8 mouse cellular contexts compared by ENCODE assay signal in genomic region chr11:112782357-112783121, GRCm38 (mm10). TPM values are rescaled to one million over a fixed set of nuclear protein-coding genes. Genes with fewer than 3 reads are reported as not detected.
DNase-seq lines count a peak whose midpoint lies in the region; ATAC-seq and TF ChIP-seq lines count a peak whose summit lies in the region.

No protein-coding gene starts in this region.

- H3K9me3 ChIP-seq in ES-E14 (ENCODE audit: control insufficient read depth, insufficient read depth, low read depth, low read length): no peaks in the 10 kb centered on the region
- no peaks in the 10 kb centered on the region for H3K9me3 ChIP-seq in hindbrain, embryonic 13.5 days
- H3K9me3 ChIP-seq in limb, embryonic 15.5 days: no peaks in the 10 kb centered on the region
- H3K9me3 ChIP-seq in neural tube, embryonic 12.5 days: no peaks in the 10 kb centered on the region

- no peak for TF ChIP-seq CTCF in embryonic fibroblast, embryonic 13.5 days (IDR thresholded peaks at IDR 0.05; ENCODE audit: borderline replicate concordance, insufficient read depth, low read length)

- peak overlapping the region; percentile 7; the same call in 1 of the 2 replicates for H3K9ac ChIP-seq in ES-E14 (ENCODE audit: insufficient read depth, low read depth, low read length, poor library complexity, severe bottlenecking)
- peak overlapping the region; percentile 84 for H3K9ac ChIP-seq in hindbrain, embryonic 13.5 days
- H3K9ac ChIP-seq in limb, embryonic 15.5 days: peak overlapping the region; percentile 73
- peak overlapping the region; percentile 86 for H3K9ac ChIP-seq in neural tube, embryonic 12.5 days

- peak; percentile 34 for ATAC-seq in hindbrain, embryonic 13.5 days (ENCODE audit: low FRiP score)
- peak; percentile 14 for ATAC-seq in limb, embryonic 15.5 days (ENCODE audit: insufficient number of reproducible peaks, low FRiP score, low TSS enrichment, low read depth)
- ATAC-seq in neural tube, embryonic 12.5 days (ENCODE audit: low FRiP score, low read depth): peak; percentile 44
- no peak for ATAC-seq in erythroid progenitor cell, adult 5-6 weeks (replicated peaks; ENCODE audit: low FRiP score, poor library complexity, severe bottlenecking)

- peaks cover 0 to 8% of the 10 kb centered on the region in 2 experiments; a peak in 1 of 4 replicates for H3K4me1 ChIP-seq in ES-E14 (ENCODE audit: control insufficient read depth in 2 of 2, insufficient read depth in 2 of 2, low read length in 2 of 2, poor library complexity in 1 of 2)
- H3K4me1 ChIP-seq in embryonic fibroblast, embryonic 13.5 days (ENCODE audit: control insufficient read depth, insufficient read depth, low read length): peaks cover 3% of the 10 kb centered on the region; the same call in 1 of the 2 replicates
- peaks cover 65% of the 10 kb centered on the region for H3K4me1 ChIP-seq in hindbrain, embryonic 13.5 days (replicated peaks)
- peaks cover 46% of the 10 kb centered on the region for H3K4me1 ChIP-seq in limb, embryonic 15.5 days
- H3K4me1 ChIP-seq in neural tube, embryonic 12.5 days: peaks cover 36% of the 10 kb centered on the region

- peak overlapping the region; percentile 58 to 63 for H3K4me3 ChIP-seq in ES-E14 (ENCODE audit: insufficient read depth in 1 of 2, low read depth in 1 of 2, low read length in 2 of 2, poor library complexity in 1 of 2, severe bottlenecking in 1 of 2)
- H3K4me3 ChIP-seq in embryonic fibroblast, embryonic 13.5 days (ENCODE audit: insufficient read depth, low read length): peak overlapping the region; percentile 76
- H3K4me3 ChIP-seq in hindbrain, embryonic 13.5 days: peak overlapping the region; percentile 70
- H3K4me3 ChIP-seq in limb, embryonic 15.5 days: peak overlapping the region; percentile 70
- H3K4me3 ChIP-seq in neural tube, embryonic 12.5 days: peak overlapping the region; percentile 81

- H3K36me3 ChIP-seq in ES-E14 (ENCODE audit: control insufficient read depth, insufficient read depth, low read length, poor library complexity, severe bottlenecking): no peaks in the 10 kb centered on the region
- no peaks in the 10 kb centered on the region for H3K36me3 ChIP-seq in hindbrain, embryonic 13.5 days
- 0 out of 2 replicates have a peak, but pooled peaks cover 5% of the 10 kb centered on the region for H3K36me3 ChIP-seq in limb, embryonic 15.5 days
- peaks cover 9% of the 10 kb centered on the region for H3K36me3 ChIP-seq in neural tube, embryonic 12.5 days

- in situ Hi-C loops in ES-E14 (cut with MboI; ENCODE audit: low sequenced_read_pairs in 2 of 2, unreplicated experiment in 2 of 2): loop anchor here (25.0 kb wide), 1 partner anchor 380 kb away; no protein-coding TSS in a partner anchor

- peak; percentile 22 to 27 for DNase-seq in cerebellum, postnatal 25 days
- no peak for DNase-seq in cerebellum, adult 18-20 months
- no peak for DNase-seq in ES-E14 (ENCODE audit: low read depth, low spot score)

- no peak overlapping the region for H3K27ac ChIP-seq in ES-E14 (ENCODE audit: insufficient read depth, low read depth, low read length, poor library complexity, severe bottlenecking)
- peak overlapping the region; percentile 84 for H3K27ac ChIP-seq in embryonic fibroblast, embryonic 13.5 days (ENCODE audit: insufficient read depth, low read length)
- H3K27ac ChIP-seq in hindbrain, embryonic 13.5 days: peak overlapping the region; percentile 90
- peak overlapping the region; percentile 97 for H3K27ac ChIP-seq in limb, embryonic 15.5 days
- peak overlapping the region; percentile 17 for H3K27ac ChIP-seq in neural tube, embryonic 12.5 days

- H3K27me3 ChIP-seq in hindbrain, embryonic 13.5 days: peaks cover 28% of the 10 kb centered on the region
- H3K27me3 ChIP-seq in limb, embryonic 15.5 days: peaks cover 20% of the 10 kb centered on the region; the same call in 1 of the 2 replicates
- H3K27me3 ChIP-seq in neural tube, embryonic 12.5 days (replicated peaks): peaks cover 11% of the 10 kb centered on the region; the same call in 1 of the 2 replicates

- peak; percentile 36; the same call in 1 of the 2 replicates for TF ChIP-seq POLR2A in embryonic fibroblast, embryonic 13.5 days (IDR thresholded peaks at IDR 0.05; ENCODE audit: low read depth, low read length)

- H3K4me2 ChIP-seq in hindbrain, embryonic 13.5 days: peak overlapping the region; percentile 94
- peak overlapping the region; percentile 87 for H3K4me2 ChIP-seq in limb, embryonic 15.5 days
- peak overlapping the region; percentile 96 for H3K4me2 ChIP-seq in neural tube, embryonic 12.5 days (replicated peaks)

- WGBS in hindbrain, embryonic 13.5 days: under 1% methylated on average over 75 of the region's 75 CpGs
- under 1% methylated on average over 74 of the region's 75 CpGs for WGBS in limb, embryonic 15.5 days
- WGBS in neural tube, embryonic 12.5 days: under 1% methylated on average over 75 of the region's 75 CpGs

TF ChIP-seq in ES-E14, 5 proteins besides CTCF, POLR2A, EP300 and RAD21:
- TF ChIP-seq MAFK (IDR thresholded peaks at IDR 0.05; ENCODE audit: insufficient read depth, low read depth, low read length) (no peak), HCFC1 (IDR thresholded peaks at IDR 0.05; ENCODE audit: borderline replicate concordance, insufficient read depth, low read length) (no peak), ZC3H11A (IDR thresholded peaks at IDR 0.05; ENCODE audit: borderline replicate concordance, low read depth, low read length) (no peak), ZNF384 (IDR thresholded peaks at IDR 0.05; ENCODE audit: low read depth, low read length) (no peak)

RNA-seq across cellular contexts. Expression of gene Sox9, which starts 0.5 kb away (rescaled TPM):
- total RNA-seq in ES-E14 (2012; rRNA removed): 0.11 and 0.27 TPM in 2 replicates
- 8.1 and 14.6 TPM in 2 replicates for polyA plus RNA-seq in embryonic fibroblast, embryonic 13.5 days (2011; ENCODE audit: insufficient read length, low read depth, missing spikeins)
- polyA plus RNA-seq in hindbrain, embryonic 13.5 days (2015; fragmentation: Nextera tagmentation; extraction: Ambion mirVana): 54.7 and 66.4 TPM in 2 replicates
- polyA plus RNA-seq in limb, embryonic 15.5 days (2015; fragmentation: Nextera tagmentation; extraction: Ambion mirVana): 73.1 and 77.0 TPM in 2 replicates
- 121 and 124 TPM in 2 replicates for polyA plus RNA-seq in neural tube, embryonic 12.5 days (2016; fragmentation: Nextera tagmentation; extraction: Ambion mirVana)
- not detected in 2 replicates for total RNA-seq in erythroid progenitor cell, adult 5-6 weeks (2015; ENCODE audit: low replicate concordance)
- not detected in 2 replicates for total RNA-seq in erythroid progenitor cell, adult 5-6 weeks (2017; ENCODE audit: low replicate concordance)

Comparison
In these comparisons a context has a peak if more than half of its experiments do, and no peak if none do; other contexts are left out.
1. DNase-seq: peak in cerebellum, postnatal 25 days (2 of 2); none in cerebellum, adult 18-20 months (0 of 2) and ES-E14 (single experiment).
2. H3K9ac ChIP-seq: peak in every context shown above with its lines; median percentile 86 in neural tube, embryonic 12.5 days; 84 in hindbrain, embryonic 13.5 days; 73 in limb, embryonic 15.5 days; 7 in ES-E14.
3. Peak in every context shown above with its lines, with median percentiles within 50 percentile points of each other: H3K4me3 ChIP-seq and H3K4me2 ChIP-seq.